Mouse (Mus musculus) testis, adult 2 months (tissue): ENCODE results near the gene Zfp182.

ENCODE experiments used
- CTCF ChIP-seq: fragments of 200-500 bp; IDR thresholded peaks from 2 replicates; pipeline ENCODE4 v1.5.1; 2012; ENCODE audit warnings: low read depth, mild to moderate bottlenecking, inconsistent platforms, low read length, moderate library complexity; ENCODE audit not compliant: control insufficient read depth, insufficient read depth, insufficient replicate concordance
- POLR2A ChIP-seq: fragments of 200-500 bp; IDR thresholded peaks from 2 replicates; pipeline ENCODE4 v1.6.1; 2012; ENCODE audit warnings: low read depth, mild to moderate bottlenecking, inconsistent platforms, low read length, moderate library complexity; ENCODE audit not compliant: control insufficient read depth

DNA sequence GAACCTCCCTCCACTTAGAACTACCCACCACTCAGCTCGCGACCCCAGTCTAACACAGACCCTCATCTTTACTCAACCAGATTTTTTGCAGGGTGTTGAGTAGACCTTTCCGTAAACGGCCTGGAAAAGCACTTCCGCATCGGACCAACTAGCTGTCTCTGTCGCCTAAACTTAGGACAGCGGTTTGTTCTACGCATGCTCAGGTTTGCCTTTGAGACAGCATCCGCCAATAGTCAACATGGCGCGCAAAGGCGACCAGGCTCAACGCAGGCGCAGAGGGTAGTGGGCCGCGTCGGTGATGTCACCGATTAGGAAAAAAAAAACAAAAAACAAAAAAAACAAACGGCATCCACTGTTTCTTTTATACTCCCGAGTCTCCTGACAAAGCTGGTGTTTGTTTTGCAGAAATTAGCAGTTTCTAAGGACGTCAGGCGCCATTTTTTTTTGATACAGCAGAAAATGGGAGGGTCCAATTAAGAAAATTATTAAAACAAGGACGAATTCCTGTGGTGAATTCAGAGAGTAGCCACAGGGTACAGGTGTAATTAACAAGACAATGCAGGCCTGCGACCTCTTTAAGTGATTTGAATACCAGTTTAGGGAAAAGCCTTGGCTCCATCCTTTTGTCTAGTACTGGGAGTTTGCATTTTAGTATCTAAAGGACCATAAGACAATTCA lies at the start of gene Zfp182:
- TF ChIP-seq CTCF: no peak
- peak; percentile 33; the same call in 1 of the 2 replicates for TF ChIP-seq POLR2A
